Mouse (Mus musculus) liver, adult 2 months (tissue): Measurements from ENCODE around the gene Gm8300.
"Not testable (repeated sequence)": the region's sequence is repeated elsewhere in the genome, so short reads cannot be mapped to it uniquely, and the experiment has no call there.

Experiments
- CTCF ChIP-seq: fragments of 200-500 bp; IDR thresholded peaks from 2 replicates; pipeline ENCODE4 v1.5.1; 2011; ENCODE audit warnings: low read depth, low read length, control low read depth
- POLR2A ChIP-seq: fragments of 200-500 bp; IDR thresholded peaks from 2 replicates; pipeline ENCODE4 v1.6.1; 2011; ENCODE audit warnings: low read length, control low read depth; ENCODE audit not compliant: insufficient read depth; ENCODE audit errors: extremely low read depth

- TF ChIP-seq CTCF, POLR2A: not testable (repeated sequence)
Measured at GRCm38 (mm10) chr12:87550628-87551027, 36.5 kb downstream of the Gm8300 start.
